Mouse (Mus musculus) MEL (cell line): ENCODE data around the gene Pon2. TPM values are rescaled to one million over a fixed set of nuclear protein-coding genes. Genes with fewer than 3 reads are reported as not detected.
"Not testable (repeated sequence)": the region's sequence is repeated elsewhere in the genome, so short reads cannot be mapped to it uniquely, and the experiment has no call there.

Experiments
- DNase-seq: peaks from one replicate; pipeline ENCODE4 v3.0.0; 2011; ENCODE audit warnings: low read depth, low spot score
- H3K27ac ChIP-seq: 2 replicates; pipeline ENCODE4 v1.5.1; 2012; ENCODE audit warnings: low read depth, mild to moderate bottlenecking, control low read depth, low read length, moderate library complexity; ENCODE audit not compliant: control insufficient read depth
- H3K27me3 ChIP-seq, 2 experiments: fragments of 150-350 bp in 1 of 2; sonication (generic) in 1 of 2; 2 replicates each; pipeline ENCODE4 v1.6.1; 2012; ENCODE audit warnings: low read length in 2 of 2, mild to moderate bottlenecking in 2 of 2, improper control_type of control experiment in 1 of 2, moderate library complexity in 1 of 2; ENCODE audit not compliant: insufficient read depth in 2 of 2, control insufficient read depth in 1 of 2
- H3K36me3 ChIP-seq, 2 experiments: 2 replicates each; pipeline ENCODE4 v1.6.1; 2012 to 2014; ENCODE audit warnings: low read length in 2 of 2, improper control_type of control experiment in 1 of 2, inconsistent platforms in 1 of 2, mild to moderate bottlenecking in 1 of 2; ENCODE audit not compliant: insufficient read depth in 2 of 2, control insufficient read depth in 1 of 2
- H3K4me1 ChIP-seq, 2 experiments: fragments of 150-350 bp in 1 of 2; sonication (generic) in 1 of 2; 2 replicates each; pipeline ENCODE4 v1.6.1; 2012; ENCODE audit warnings: low read length in 2 of 2, improper control_type of control experiment in 1 of 2, mild to moderate bottlenecking in 1 of 2; ENCODE audit not compliant: insufficient read depth in 2 of 2, control insufficient read depth in 1 of 2
- H3K4me3 ChIP-seq, 2 experiments: fragments of 150-350 bp in 1 of 2; sonication (generic) in 1 of 2; 2 replicates each; pipeline ENCODE4 v1.5.1; 2012; ENCODE audit warnings: low read depth in 2 of 2, low read length in 2 of 2, mild to moderate bottlenecking in 2 of 2, moderate library complexity in 2 of 2, control low read depth in 1 of 2, improper control_type of control experiment in 1 of 2; ENCODE audit not compliant: control insufficient read depth in 1 of 2, insufficient read depth in 1 of 2
- H3K79me2 ChIP-seq: 2 replicates; pipeline ENCODE4 v1.6.1; 2012; ENCODE audit warnings: mild to moderate bottlenecking, low read length, moderate library complexity; ENCODE audit not compliant: control insufficient read depth, poor library complexity, insufficient read depth
- H3K9ac ChIP-seq: 2 replicates; pipeline ENCODE4 v1.6.1; 2012; ENCODE audit warnings: low read depth, mild to moderate bottlenecking, control low read depth, low read length, moderate library complexity; ENCODE audit not compliant: control insufficient read depth, poor library complexity, severe bottlenecking
- H3K9me3 ChIP-seq: fragments of 150-350 bp; sonication (generic); replicated peaks from 2 replicates; pipeline ENCODE4 v1.6.1; 2012; ENCODE audit warnings: mild to moderate bottlenecking, low read length, improper control_type of control experiment, moderate library complexity; ENCODE audit not compliant: insufficient read depth
- CHD1 ChIP-seq: IDR thresholded peaks from 2 replicates; pipeline ENCODE4 v1.6.1; 2012; ENCODE audit warnings: low read depth, mild to moderate bottlenecking, inconsistent platforms, low read length, improper control_type of control experiment
- POLR2AphosphoS5 ChIP-seq: IDR thresholded peaks from 2 replicates; pipeline ENCODE4 v1.6.1; 2012; ENCODE audit warnings: low read depth, borderline replicate concordance, mild to moderate bottlenecking, inconsistent platforms, low read length, moderate library complexity, mixed read lengths
- RCOR1 ChIP-seq: IDR thresholded peaks from 2 replicates; pipeline ENCODE4 v1.6.1; 2012; ENCODE audit warnings: low read depth, mild to moderate bottlenecking, inconsistent platforms, low read length, improper control_type of control experiment
- TAL1 ChIP-seq: IDR thresholded peaks from 2 replicates; pipeline ENCODE4 v1.6.1; 2012; ENCODE audit warnings: mild to moderate bottlenecking, inconsistent platforms, low read length, moderate library complexity, mixed read lengths
- USF2 ChIP-seq, 2 experiments: IDR thresholded peaks; 2 replicates each; pipeline ENCODE4 v1.6.1; 2011 to 2012; ENCODE audit warnings: improper control_type of control experiment in 2 of 2, low read length in 2 of 2, borderline replicate concordance in 1 of 2, inconsistent platforms in 1 of 2, low read depth in 1 of 2, mild to moderate bottlenecking in 1 of 2; ENCODE audit not compliant: insufficient read depth in 1 of 2
- ZKSCAN1 ChIP-seq: IDR thresholded peaks from 2 replicates; pipeline ENCODE4 v1.6.1; 2012; ENCODE audit warnings: low read depth, mild to moderate bottlenecking, inconsistent platforms, low read length, improper control_type of control experiment, moderate library complexity
- polyA plus RNA-seq, 2 experiments: library from polyadenylated mRNA; stranded (reverse) in 1 of 2; unstranded in 1 of 2; fragments of >175 nt in 1 of 2; fragments of >200 nt in 1 of 2; gene quantifications; 2 replicates each; pipeline versions ENCODE4 v1.2.1 to v1.2.4; 2012; ENCODE audit warnings: low replicate concordance in 2 of 2, low read depth in 1 of 2; ENCODE audit not compliant: insufficient read length in 2 of 2, insufficient read depth in 1 of 2, missing spikeins in 1 of 2
- total RNA-seq: library from RNA; depleted of rRNA; stranded (reverse); fragments of 300-350 nt; gene quantifications from 2 replicates; pipeline ENCODE4 v1.2.3, GENCODE M21; 2012

Pon2 gene
- total and polyA plus RNA-seq, 3 experiments, result 14.4 to 21.2 TPM; not detected in 1

- H3K27ac ChIP-seq, result no peak overlapping the region
- no peaks in the 10 kb centered on the region for H3K9me3 ChIP-seq
- no peaks in the 10 kb centered on the region for H3K4me1 ChIP-seq
- H3K9ac ChIP-seq, result no peak overlapping the region
- H3K27me3 ChIP-seq, result peaks cover 0 to 4% of the 10 kb centered on the region in 2 experiments; a peak in 2 of 4 replicates
- H3K79me2 ChIP-seq, result no peaks in the 10 kb centered on the region
- H3K4me3 ChIP-seq, result no peak overlapping the region
- DNase-seq, result no peak
- TF ChIP-seq USF2 (IDR thresholded peaks at IDR 0.05; ENCODE audit: borderline replicate concordance in 1 of 2, insufficient read depth in 1 of 2, low read depth in 1 of 2, low read length in 2 of 2) (no peak), TAL1 (no peak), CHD1 (no peak), ZKSCAN1 (no peak), POLR2AphosphoS5 (no peak), RCOR1 (no peak)
- no peaks in the 10 kb centered on the region for H3K36me3 ChIP-seq
Measured at GRCm38 (mm10) chr6:5344255-5344654, 46.0 kb upstream of the Pon2 start.

GRCm38 (mm10) chr6:5339283-5339682 is 41.0 kb upstream of the Pon2 start:
- not testable (repeated sequence) for DNase-seq, H3K27me3 ChIP-seq, H3K36me3 ChIP-seq, H3K4me3 ChIP-seq, H3K79me2 ChIP-seq, H3K9me3 ChIP-seq, H3K27ac ChIP-seq, H3K9ac ChIP-seq, H3K4me1 ChIP-seq

GRCm38 (mm10) chr6:5338781-5339180 is 40.5 kb upstream of the Pon2 start:
- not testable (repeated sequence) for H3K9ac ChIP-seq, H3K27ac ChIP-seq, H3K9me3 ChIP-seq, H3K36me3 ChIP-seq, H3K79me2 ChIP-seq, H3K27me3 ChIP-seq, H3K4me3 ChIP-seq, H3K4me1 ChIP-seq, DNase-seq

- DNase-seq, H3K4me3 ChIP-seq, H3K27me3 ChIP-seq, H3K9me3 ChIP-seq, H3K27ac ChIP-seq, H3K79me2 ChIP-seq, H3K9ac ChIP-seq, H3K4me1 ChIP-seq, H3K36me3 ChIP-seq: not testable (repeated sequence)
Measured at GRCm38 (mm10) chr6:5336016-5336415, 37.8 kb upstream of the Pon2 start.
